Mouse (Mus musculus) MEL (cell line): ENCODE measurements around the gene Ramp2. TPM values are rescaled to one million over a fixed set of nuclear protein-coding genes. Genes with fewer than 3 reads are reported as not detected.

Source experiments
- DNase-seq: peaks from one replicate; pipeline ENCODE4 v3.0.0; 2011; ENCODE audit warnings: low read depth, low spot score
- H3K27ac ChIP-seq: 2 replicates; pipeline ENCODE4 v1.5.1; 2012; ENCODE audit warnings: low read depth, mild to moderate bottlenecking, control low read depth, low read length, moderate library complexity; ENCODE audit not compliant: control insufficient read depth
- H3K27me3 ChIP-seq, 2 experiments: fragments of 150-350 bp in 1 of 2; sonication (generic) in 1 of 2; 2 replicates each; pipeline ENCODE4 v1.6.1; 2012; ENCODE audit warnings: low read length in 2 of 2, mild to moderate bottlenecking in 2 of 2, improper control_type of control experiment in 1 of 2, moderate library complexity in 1 of 2; ENCODE audit not compliant: insufficient read depth in 2 of 2, control insufficient read depth in 1 of 2
- H3K36me3 ChIP-seq, 2 experiments: 2 replicates each; pipeline ENCODE4 v1.6.1; 2012 to 2014; ENCODE audit warnings: low read length in 2 of 2, improper control_type of control experiment in 1 of 2, inconsistent platforms in 1 of 2, mild to moderate bottlenecking in 1 of 2; ENCODE audit not compliant: insufficient read depth in 2 of 2, control insufficient read depth in 1 of 2
- H3K4me1 ChIP-seq, 2 experiments: fragments of 150-350 bp in 1 of 2; sonication (generic) in 1 of 2; 2 replicates each; pipeline ENCODE4 v1.6.1; 2012; ENCODE audit warnings: low read length in 2 of 2, improper control_type of control experiment in 1 of 2, mild to moderate bottlenecking in 1 of 2; ENCODE audit not compliant: insufficient read depth in 2 of 2, control insufficient read depth in 1 of 2
- H3K4me3 ChIP-seq, 2 experiments: fragments of 150-350 bp in 1 of 2; sonication (generic) in 1 of 2; 2 replicates each; pipeline ENCODE4 v1.5.1; 2012; ENCODE audit warnings: low read depth in 2 of 2, low read length in 2 of 2, mild to moderate bottlenecking in 2 of 2, moderate library complexity in 2 of 2, control low read depth in 1 of 2, improper control_type of control experiment in 1 of 2; ENCODE audit not compliant: control insufficient read depth in 1 of 2, insufficient read depth in 1 of 2
- H3K79me2 ChIP-seq: 2 replicates; pipeline ENCODE4 v1.6.1; 2012; ENCODE audit warnings: mild to moderate bottlenecking, low read length, moderate library complexity; ENCODE audit not compliant: control insufficient read depth, poor library complexity, insufficient read depth
- H3K9ac ChIP-seq: 2 replicates; pipeline ENCODE4 v1.6.1; 2012; ENCODE audit warnings: low read depth, mild to moderate bottlenecking, control low read depth, low read length, moderate library complexity; ENCODE audit not compliant: control insufficient read depth, poor library complexity, severe bottlenecking
- H3K9me3 ChIP-seq: fragments of 150-350 bp; sonication (generic); replicated peaks from 2 replicates; pipeline ENCODE4 v1.6.1; 2012; ENCODE audit warnings: mild to moderate bottlenecking, low read length, improper control_type of control experiment, moderate library complexity; ENCODE audit not compliant: insufficient read depth
- BHLHE40 ChIP-seq: IDR thresholded peaks from 2 replicates; pipeline ENCODE4 v1.6.1; 2012; ENCODE audit warnings: low read depth, mild to moderate bottlenecking, inconsistent platforms, low read length, improper control_type of control experiment, borderline replicate concordance
- CHD1 ChIP-seq: IDR thresholded peaks from 2 replicates; pipeline ENCODE4 v1.6.1; 2012; ENCODE audit warnings: low read depth, mild to moderate bottlenecking, inconsistent platforms, low read length, improper control_type of control experiment
- CHD2 ChIP-seq: IDR thresholded peaks from 2 replicates; pipeline ENCODE4 v1.6.1; 2011; ENCODE audit warnings: low read length, improper control_type of control experiment
- E2F4 ChIP-seq: IDR thresholded peaks from 2 replicates; pipeline ENCODE4 v1.6.1; 2011; ENCODE audit warnings: low read depth, low read length, improper control_type of control experiment, borderline replicate concordance
- EP300 ChIP-seq, 2 experiments: IDR thresholded peaks; 2 replicates each; pipeline ENCODE4 v1.6.1; 2011; ENCODE audit warnings: improper control_type of control experiment in 2 of 2, low read length in 2 of 2, low read depth in 1 of 2, mild to moderate bottlenecking in 1 of 2
- ETS1 ChIP-seq: IDR thresholded peaks from 2 replicates; pipeline ENCODE4 v1.6.1; 2012; ENCODE audit warnings: low read depth, mild to moderate bottlenecking, inconsistent platforms, low read length, improper control_type of control experiment, moderate library complexity
- JUND ChIP-seq: IDR thresholded peaks from 2 replicates; pipeline ENCODE4 v1.6.1; 2011; ENCODE audit warnings: low read depth, mild to moderate bottlenecking, improper control_type of control experiment, low read length
- KAT2A ChIP-seq: conservative IDR thresholded peaks from 2 replicates; pipeline ENCODE4 v1.6.1; 2012; ENCODE audit warnings: low read depth, low read length, improper control_type of control experiment, inconsistent platforms
- MAFK ChIP-seq: IDR thresholded peaks from 2 replicates; pipeline ENCODE4 v1.6.1; 2011; ENCODE audit warnings: low read depth, mild to moderate bottlenecking, low read length, improper control_type of control experiment, borderline replicate concordance
- MAX ChIP-seq: IDR thresholded peaks from 2 replicates; pipeline ENCODE4 v1.6.1; 2011; ENCODE audit warnings: low read length, improper control_type of control experiment
- MYB ChIP-seq: IDR thresholded peaks from 2 replicates; pipeline ENCODE4 v1.6.1; 2011; ENCODE audit warnings: mild to moderate bottlenecking, low read depth, low read length, improper control_type of control experiment
- MYC ChIP-seq: IDR thresholded peaks from 2 replicates; pipeline ENCODE4 v1.6.1; 2011; ENCODE audit warnings: low read depth, mild to moderate bottlenecking, low read length, improper control_type of control experiment, moderate library complexity
- POLR2A ChIP-seq, 2 experiments: IDR thresholded peaks; 2 replicates each; pipeline ENCODE4 v1.6.1; 2011 to 2012; ENCODE audit warnings: low read length in 2 of 2, mild to moderate bottlenecking in 2 of 2, control low read depth in 1 of 2, improper control_type of control experiment in 1 of 2, low read depth in 1 of 2, moderate library complexity in 1 of 2; ENCODE audit not compliant: control insufficient read depth in 1 of 2, insufficient read depth in 1 of 2, poor library complexity in 1 of 2
- POLR2AphosphoS5 ChIP-seq: IDR thresholded peaks from 2 replicates; pipeline ENCODE4 v1.6.1; 2012; ENCODE audit warnings: low read depth, borderline replicate concordance, mild to moderate bottlenecking, inconsistent platforms, low read length, moderate library complexity, mixed read lengths
- RAD21 ChIP-seq: IDR thresholded peaks from 2 replicates; pipeline ENCODE4 v1.6.1; 2011; ENCODE audit warnings: mild to moderate bottlenecking, low read depth, low read length, improper control_type of control experiment
- RCOR1 ChIP-seq: IDR thresholded peaks from 2 replicates; pipeline ENCODE4 v1.6.1; 2012; ENCODE audit warnings: low read depth, mild to moderate bottlenecking, inconsistent platforms, low read length, improper control_type of control experiment
- SIN3A ChIP-seq: IDR thresholded peaks from 2 replicates; pipeline ENCODE4 v1.6.1; 2012; ENCODE audit warnings: low read length, improper control_type of control experiment, inconsistent platforms
- SMC3 ChIP-seq: IDR thresholded peaks from 2 replicates; pipeline ENCODE4 v1.6.1; 2011; ENCODE audit warnings: low read depth, low read length, improper control_type of control experiment
- TAL1 ChIP-seq: IDR thresholded peaks from 2 replicates; pipeline ENCODE4 v1.6.1; 2012; ENCODE audit warnings: mild to moderate bottlenecking, inconsistent platforms, low read length, moderate library complexity, mixed read lengths
- TBP ChIP-seq: IDR thresholded peaks from 2 replicates; pipeline ENCODE4 v1.8.0; 2011; ENCODE audit warnings: low read depth, low read length, improper control_type of control experiment
- TCF12 ChIP-seq: IDR thresholded peaks from 2 replicates; pipeline ENCODE4 v1.6.1; 2014; ENCODE audit warnings: low read depth, mild to moderate bottlenecking, inconsistent platforms, low read length, improper control_type of control experiment, moderate library complexity
- UBTF ChIP-seq: IDR thresholded peaks from 2 replicates; pipeline ENCODE4 v1.6.1; 2012; ENCODE audit warnings: low read depth, mild to moderate bottlenecking, inconsistent platforms, low read length, improper control_type of control experiment, moderate library complexity, borderline replicate concordance; ENCODE audit not compliant: insufficient read depth
- USF1 ChIP-seq: IDR thresholded peaks from 2 replicates; pipeline ENCODE4 v1.6.1; 2014; ENCODE audit warnings: low read depth, mild to moderate bottlenecking, inconsistent platforms, low read length, improper control_type of control experiment, moderate library complexity
- USF2 ChIP-seq, 2 experiments: IDR thresholded peaks; 2 replicates each; pipeline ENCODE4 v1.6.1; 2011 to 2012; ENCODE audit warnings: improper control_type of control experiment in 2 of 2, low read length in 2 of 2, borderline replicate concordance in 1 of 2, inconsistent platforms in 1 of 2, low read depth in 1 of 2, mild to moderate bottlenecking in 1 of 2; ENCODE audit not compliant: insufficient read depth in 1 of 2
- ZC3H11A ChIP-seq: IDR thresholded peaks from 2 replicates; pipeline ENCODE4 v1.6.1; 2012; ENCODE audit warnings: low read depth, mild to moderate bottlenecking, inconsistent platforms, low read length, improper control_type of control experiment
- ZMIZ1 ChIP-seq: IDR thresholded peaks from 2 replicates; pipeline ENCODE4 v1.6.1; 2012; ENCODE audit warnings: low read depth, mild to moderate bottlenecking, inconsistent platforms, low read length, improper control_type of control experiment, moderate library complexity
- polyA plus RNA-seq, 2 experiments: library from polyadenylated mRNA; stranded (reverse) in 1 of 2; unstranded in 1 of 2; fragments of >175 nt in 1 of 2; fragments of >200 nt in 1 of 2; gene quantifications; 2 replicates each; pipeline versions ENCODE4 v1.2.1 to v1.2.4; 2012; ENCODE audit warnings: low replicate concordance in 2 of 2, low read depth in 1 of 2; ENCODE audit not compliant: insufficient read length in 2 of 2, insufficient read depth in 1 of 2, missing spikeins in 1 of 2
- total RNA-seq: library from RNA; depleted of rRNA; stranded (reverse); fragments of 300-350 nt; gene quantifications from 2 replicates; pipeline ENCODE4 v1.2.3, GENCODE M21; 2012

Gene Ramp2
- total and polyA plus RNA-seq, 3 experiments: 0.12 TPM; not detected in 2

DNA sequence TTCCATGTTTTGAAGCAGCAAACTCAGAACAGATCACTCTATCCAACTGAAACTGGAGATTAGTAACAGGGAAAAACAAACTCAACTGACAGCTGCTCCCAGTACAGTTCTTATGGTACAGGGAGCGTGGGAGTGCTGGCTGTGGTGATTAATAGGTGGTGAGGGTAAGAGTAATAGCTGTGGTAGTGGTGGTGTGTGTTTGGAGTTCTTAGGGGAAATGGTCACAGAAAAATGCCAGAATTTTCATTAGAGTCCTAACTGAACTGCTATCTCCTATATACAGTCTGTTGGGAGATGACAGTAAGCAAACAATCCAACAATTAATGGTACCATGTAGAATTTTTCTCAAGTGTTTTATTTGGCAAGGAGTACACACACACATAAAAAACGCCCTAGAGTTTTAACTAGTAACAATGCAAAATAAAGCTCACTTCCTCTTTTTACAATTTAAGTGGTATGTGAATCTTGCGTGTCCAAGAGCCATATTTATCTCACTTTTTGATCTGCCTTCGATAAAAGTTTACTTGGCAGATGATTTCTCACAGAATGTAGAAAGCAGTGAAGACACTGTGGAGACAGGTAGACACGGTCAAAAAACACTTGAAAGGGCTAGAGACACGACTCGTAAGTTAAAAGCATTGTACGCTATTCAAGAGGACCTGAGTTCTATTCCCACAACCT lies 24.4 kb upstream of the Ramp2 start (continued):
- TF ChIP-seq POLR2AphosphoS5 (no peak), CHD2 (no peak), SMC3 (0 out of 2 replicates have a peak, but pooled peaks have one; percentile 11), E2F4 (no peak), TBP (no peak), MAFK (no peak), ZC3H11A (no peak; the same call in 1 of the 2 replicates), RAD21 (no peak), BHLHE40 (no peak), TCF12 (peak; percentile 43), KAT2A (no peak)

DNA sequence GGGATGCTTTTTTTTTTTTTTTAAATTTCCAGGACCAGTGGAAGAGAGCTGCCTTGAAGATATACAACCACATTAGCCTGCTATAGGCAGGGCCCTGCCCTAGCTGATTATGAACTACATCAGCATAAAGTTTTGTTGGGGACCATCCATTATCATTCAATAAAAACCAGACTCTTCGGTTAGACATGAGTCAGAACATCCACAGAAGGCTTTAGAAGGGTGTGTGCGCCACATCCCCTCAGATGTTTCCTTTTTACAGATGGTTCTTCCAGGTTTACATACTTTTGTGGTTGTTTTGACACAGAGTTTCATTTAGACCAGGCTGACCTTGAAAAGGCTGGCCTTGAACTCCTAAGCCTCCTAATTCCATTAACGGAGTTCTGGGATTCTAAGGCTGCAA lies 21.5 kb upstream of the Ramp2 start:
- H3K9ac ChIP-seq: no peak overlapping the region
- peaks cover 12 to 23% of the 10 kb centered on the region in 2 experiments for H3K4me1 ChIP-seq
- DNase-seq: no peak
- H3K79me2 ChIP-seq: peaks cover 5% of the 10 kb centered on the region; the same call in 1 of the 2 replicates
- H3K9me3 ChIP-seq: no peaks in the 10 kb centered on the region
- H3K27me3 ChIP-seq: peaks cover 0 to 2% of the 10 kb centered on the region in 2 experiments; a peak in 1 of 4 replicates
- no peak overlapping the region for H3K27ac ChIP-seq
- TF ChIP-seq ZMIZ1: no peak
- no peak for TF ChIP-seq EP300 (IDR thresholded peaks at IDR 0.05; ENCODE audit: low read depth in 1 of 2, low read length in 2 of 2)
- no peak for TF ChIP-seq MYC
- no peak for TF ChIP-seq SIN3A
- no peak for TF ChIP-seq USF2 (IDR thresholded peaks at IDR 0.05; ENCODE audit: borderline replicate concordance in 1 of 2, insufficient read depth in 1 of 2, low read depth in 1 of 2, low read length in 2 of 2)
- no peak for TF ChIP-seq E2F4
- TF ChIP-seq MAX: no peak
- TF ChIP-seq TAL1: no peak
- no peak for TF ChIP-seq BHLHE40
- no peak for TF ChIP-seq ETS1
- TF ChIP-seq MYB: no peak
- TF ChIP-seq USF1: no peak
- TF ChIP-seq JUND: no peak
- no peak for TF ChIP-seq RAD21
- no peak for TF ChIP-seq CHD2
- no peak for TF ChIP-seq CHD1
- no peak for TF ChIP-seq KAT2A
- no peak for TF ChIP-seq POLR2A (IDR thresholded peaks at IDR 0.05; ENCODE audit: control insufficient read depth in 1 of 2, insufficient read depth in 1 of 2, low read depth in 1 of 2, low read length in 2 of 2, poor library complexity in 1 of 2)
- TF ChIP-seq RCOR1: no peak
- TF ChIP-seq UBTF: no peak
- H3K36me3 ChIP-seq: peaks cover 0 to 19% of the 10 kb centered on the region in 2 experiments; a peak in 2 of 4 replicates
- no peak overlapping the region for H3K4me3 ChIP-seq
